Mouse (Mus musculus): ENCODE measurements around the gene Aspg.
A peak's percentile ranks its signal among the peaks of the same experiment; 100 is the strongest.

Gene Aspg

GRCm38 (mm10) chr12:112113710-112114109 is 7.2 kb downstream of the Aspg start:
- DNase-seq (ENCODE audit: low spot score) = peak; percentile 88

GRCm38 (mm10) chr12:112117006-112117405 is 10.5 kb downstream of the Aspg start:
- no peak for DNase-seq (ENCODE audit: low spot score)

DNA sequence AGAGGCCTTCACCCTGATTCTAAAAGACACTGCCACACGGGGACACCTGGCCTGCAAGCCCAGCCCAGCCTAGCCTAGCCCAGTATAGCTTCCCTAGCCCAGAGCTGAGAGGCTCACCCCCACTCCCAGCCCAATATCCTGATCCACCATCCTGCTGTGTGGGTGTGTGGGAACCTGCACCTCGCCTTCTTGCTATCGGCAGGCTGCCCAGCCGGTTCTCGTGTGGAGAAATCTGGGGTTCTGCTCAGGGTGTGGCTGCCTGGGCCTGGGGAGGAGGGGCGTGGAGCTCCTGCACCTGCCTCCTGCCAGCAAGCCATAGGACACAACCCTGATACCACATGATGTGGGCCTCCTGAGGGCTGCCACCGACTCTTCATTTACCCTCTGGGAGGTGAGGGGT is 11.2 kb downstream of the Aspg start:
- no peak for DNase-seq (ENCODE audit: low spot score)

- no peak for DNase-seq (ENCODE audit: low spot score)
These were observed 14.7 kb downstream of the Aspg start for GRCm38 (mm10) chr12:112121188-112121587.

GRCm38 (mm10) chr12:112125903-112126302 is 19.4 kb downstream of the Aspg start:
- peak; percentile 47 for DNase-seq (ENCODE audit: low spot score)

GRCm38 (mm10) chr12:112126931-112127635 is 20.6 kb downstream of the Aspg start:
- DNase-seq (ENCODE audit: low spot score) = no peak

DNA sequence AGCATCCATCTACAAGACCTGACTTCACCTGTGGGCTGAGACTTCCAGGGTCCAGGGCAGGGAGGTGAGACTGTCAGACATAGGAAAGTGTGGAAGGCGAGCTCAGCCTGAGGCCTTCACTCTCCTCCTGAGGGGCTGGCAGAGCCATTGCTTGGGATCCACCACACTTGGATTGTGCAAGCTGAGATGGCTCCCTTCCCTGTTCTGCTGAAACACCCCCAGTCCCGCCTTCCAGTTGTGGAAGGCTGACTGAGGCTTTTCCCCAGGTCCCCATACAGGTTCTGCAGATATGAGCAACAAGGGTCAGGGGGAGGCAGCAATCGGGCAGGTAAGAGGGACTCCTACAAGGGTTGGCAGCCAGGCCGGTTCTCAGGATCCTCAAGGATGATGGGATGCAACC is 22.0 kb downstream of the Aspg start:
- DNase-seq (ENCODE audit: low spot score) = no peak

DNA sequence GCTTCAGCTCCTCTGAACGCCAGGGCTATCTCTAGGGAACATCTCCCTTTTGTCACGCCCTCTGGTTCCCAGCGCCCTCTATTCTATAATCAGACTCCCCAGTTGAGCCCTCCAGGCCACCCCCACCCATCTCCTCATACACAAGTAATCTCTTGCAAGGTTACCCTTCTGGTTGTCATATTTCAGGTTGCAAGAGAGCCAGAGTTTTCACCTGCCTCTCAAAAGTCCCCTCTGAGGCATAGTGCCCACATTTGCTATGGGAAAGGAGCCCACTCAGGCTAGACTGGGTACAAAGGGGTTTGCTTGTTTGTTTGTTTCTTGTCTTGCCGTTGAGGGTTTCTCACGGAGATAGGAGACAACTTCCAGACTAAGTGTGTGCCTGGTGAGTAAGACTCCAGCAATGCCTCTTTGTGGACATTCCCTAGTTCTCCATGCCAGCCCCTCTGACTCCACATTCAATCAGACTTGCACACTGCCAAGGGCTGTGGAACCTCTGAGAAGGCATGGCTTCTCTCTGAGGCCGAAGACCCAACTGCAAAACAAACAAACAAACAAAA is 22.9 kb downstream of the Aspg start:
- DNase-seq (ENCODE audit: low spot score) = no peak

GRCm38 (mm10) chr12:112130161-112130860 is 23.8 kb downstream of the Aspg start:
- DNase-seq (ENCODE audit: low spot score) = peak; percentile 77

GRCm38 (mm10) chr12:112130957-112131356 is 24.5 kb downstream of the Aspg start:
- DNase-seq (ENCODE audit: low spot score) = no peak

GRCm38 (mm10) chr12:112140231-112140630 is 33.8 kb downstream of the Aspg start:
- DNase-seq (ENCODE audit: low spot score) = no peak

DNA sequence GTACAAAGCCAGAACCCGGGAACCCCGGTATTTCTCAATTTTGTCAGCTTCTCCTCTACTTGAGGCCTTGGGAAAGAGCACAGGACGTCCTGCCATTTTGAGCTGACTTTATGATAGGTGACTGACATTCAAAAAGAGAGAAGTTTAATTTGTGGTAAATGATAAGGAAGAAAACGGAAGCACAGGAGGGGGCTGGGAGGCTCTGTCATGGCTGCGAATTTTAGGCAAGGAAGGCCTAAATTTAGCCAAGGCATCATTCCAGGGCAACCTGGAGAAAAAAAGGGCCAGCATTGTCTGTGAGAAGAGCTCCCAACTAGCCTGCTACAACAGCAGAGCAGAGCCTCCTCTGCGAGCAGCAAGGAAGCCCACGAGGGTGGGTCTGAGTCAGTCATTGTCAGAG is 34.3 kb downstream of the Aspg start:
- no peak for DNase-seq (ENCODE audit: low spot score)

DNA sequence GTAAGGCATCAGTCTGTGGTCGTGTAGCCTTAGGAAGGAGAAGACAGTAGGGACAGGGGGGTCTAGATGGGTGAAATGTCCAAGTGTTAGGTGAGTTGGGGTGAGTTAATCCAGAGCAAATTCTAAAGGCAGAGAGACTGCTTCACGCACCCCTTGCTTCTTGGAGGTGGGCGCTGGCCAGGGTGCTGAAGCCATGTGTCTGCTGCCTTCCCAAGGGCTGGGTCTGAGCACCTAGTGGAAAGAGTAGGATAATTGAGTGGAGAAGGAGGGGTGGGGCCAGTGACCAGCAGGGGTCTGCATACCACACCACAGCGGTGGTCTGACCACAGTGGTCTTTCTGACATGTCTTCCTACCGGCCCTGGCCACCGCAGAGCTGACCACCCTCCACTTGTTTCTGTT is 34.8 kb downstream of the Aspg start:
- DNase-seq (ENCODE audit: low spot score) = peak; percentile 57

- no peak for DNase-seq (ENCODE audit: low spot score)
These were observed 36.8 kb downstream of the Aspg start for GRCm38 (mm10) chr12:112143116-112143832.

DNA sequence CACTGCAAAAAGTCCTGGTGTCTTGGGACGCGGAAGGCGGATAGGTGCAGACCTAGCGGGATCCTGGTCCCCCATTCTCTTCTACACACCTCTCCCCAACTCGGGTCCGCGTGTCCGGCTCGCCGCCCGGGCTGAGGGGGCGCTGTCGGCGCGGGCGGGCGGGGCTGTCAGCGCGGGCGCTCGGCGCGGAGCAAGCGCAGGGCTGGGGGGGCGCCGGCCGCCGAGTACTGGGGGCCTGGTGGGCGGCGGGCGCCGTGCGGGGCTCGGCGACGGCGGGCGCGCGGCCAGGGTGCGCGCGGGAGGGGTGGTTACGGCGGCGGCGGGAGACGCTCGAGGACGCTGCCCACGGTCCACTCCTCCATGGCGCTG is 37.3 kb downstream of the Aspg start:
- no peak for DNase-seq (ENCODE audit: low spot score)

GRCm38 (mm10) chr12:112144377-112145115 is 38.1 kb downstream of the Aspg start:
- no peak for DNase-seq (ENCODE audit: low spot score)

DNA sequence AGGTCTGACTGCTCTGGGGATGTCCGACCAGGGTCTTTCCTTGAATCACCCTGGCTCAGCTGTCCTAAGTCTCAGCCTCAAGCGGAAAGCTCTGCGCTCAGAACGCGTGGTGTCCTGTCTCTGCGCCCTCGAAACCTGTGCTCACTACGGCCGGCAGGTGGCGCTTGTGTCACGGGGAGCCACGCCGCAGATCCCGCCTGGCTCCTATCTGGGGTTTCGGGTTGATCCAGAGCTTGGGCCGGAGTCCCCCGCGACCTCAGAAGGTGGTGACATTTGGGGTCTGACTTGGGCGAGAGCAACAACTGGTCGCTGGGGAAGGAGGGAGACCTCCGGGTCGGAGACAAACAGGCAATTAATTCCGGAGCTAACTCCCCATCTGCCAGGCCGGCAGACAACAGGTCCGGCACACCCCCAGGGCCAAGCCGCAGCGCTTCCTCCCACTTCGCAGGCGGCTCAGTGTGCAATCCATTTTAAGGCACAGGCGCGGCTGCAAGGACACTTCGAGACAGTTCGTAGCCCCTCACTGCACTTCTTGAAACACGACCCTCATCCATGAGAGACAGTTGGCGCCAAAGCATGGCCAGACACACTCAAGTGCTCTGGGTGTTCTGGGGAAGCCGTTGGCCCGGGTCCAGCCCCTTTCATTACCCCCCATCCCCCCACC is 38.9 kb downstream of the Aspg start:
- DNase-seq (ENCODE audit: low spot score) = peak; percentile 86

DNA sequence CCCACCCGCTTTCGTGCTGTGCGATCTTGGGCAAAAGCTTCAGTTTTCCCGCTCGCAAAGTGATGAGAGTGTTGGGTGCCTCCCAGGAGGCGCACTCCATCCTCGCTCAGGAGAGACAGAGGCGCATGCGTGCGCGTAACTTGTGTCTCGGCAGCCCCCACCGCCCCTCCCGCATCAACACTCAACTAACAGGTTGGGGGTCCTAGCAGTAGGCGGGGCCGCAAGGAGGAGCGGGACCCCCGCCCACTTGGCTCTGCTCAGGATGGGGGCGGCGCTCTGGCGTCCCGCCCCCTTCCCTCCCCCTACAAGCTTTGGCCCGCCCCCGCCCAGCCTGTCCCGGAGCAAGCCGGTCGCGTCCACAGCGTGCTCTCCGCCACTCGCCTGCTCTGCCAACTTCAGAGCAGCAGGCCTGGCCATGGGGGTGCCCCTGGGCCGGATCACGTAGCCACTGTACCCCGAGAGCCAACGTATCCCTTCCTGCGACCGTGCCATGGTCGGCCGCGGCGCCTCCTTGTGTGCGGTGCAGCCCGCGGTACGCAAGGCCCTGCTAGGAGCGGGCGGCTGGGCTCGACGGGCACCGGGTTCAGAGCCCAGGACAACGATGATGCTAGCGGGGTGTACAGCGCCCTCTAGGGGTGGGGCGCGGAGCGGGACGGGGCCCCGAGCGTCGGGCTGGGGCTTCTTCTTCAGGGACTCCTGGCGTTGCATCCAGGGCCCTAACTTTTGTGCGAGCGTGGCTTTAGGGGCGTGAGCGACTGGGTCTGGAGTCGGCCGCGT is 39.6 kb downstream of the Aspg start, which contains the start of gene Kif26a:
Kif26a (plus strand) TSS at position 334 of the 777 bp plus-strand sequence.
- peak; percentile 48 for DNase-seq (ENCODE audit: low spot score)

GRCm38 (mm10) chr12:112147365-112147764 is 40.9 kb downstream of the Aspg start:
- DNase-seq (ENCODE audit: low spot score) = no peak

DNA sequence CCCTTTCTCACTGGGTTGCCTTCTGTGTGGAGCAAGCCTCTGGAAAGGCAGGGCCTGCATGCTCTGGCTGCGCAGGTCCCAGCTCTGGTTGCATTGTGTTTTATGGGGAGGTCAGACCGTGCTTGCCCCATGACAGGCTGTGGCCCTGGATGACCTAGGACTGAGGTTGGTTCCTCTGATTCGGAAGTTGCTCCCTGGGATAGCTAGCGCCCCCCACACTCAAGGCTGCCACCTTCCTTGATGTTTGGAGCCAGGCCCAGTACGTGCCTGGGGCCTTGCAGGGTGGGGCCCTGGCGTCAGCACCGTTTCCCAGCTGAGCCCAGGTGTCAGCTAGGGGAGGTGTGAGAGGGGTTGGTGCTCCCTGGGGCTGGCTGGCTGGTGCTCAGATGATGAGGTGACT is 43.5 kb downstream of the Aspg start:
- no peak for DNase-seq (ENCODE audit: low spot score)

Data from urinary bladder, postnatal 25 days (tissue).